Mouse (Mus musculus) MEL (cell line): ENCODE data around the gene Sik3.

ENCODE experiments used
- MAZ ChIP-seq: IDR thresholded peaks from 2 replicates; pipeline ENCODE4 v1.6.1; 2012; ENCODE audit warnings: low read depth, mild to moderate bottlenecking, inconsistent platforms, low read length, improper control_type of control experiment
- ZMIZ1 ChIP-seq: IDR thresholded peaks from 2 replicates; pipeline ENCODE4 v1.6.1; 2012; ENCODE audit warnings: low read depth, mild to moderate bottlenecking, inconsistent platforms, low read length, improper control_type of control experiment, moderate library complexity

GRCm38 (mm10) chr9:46032190-46032589, 19.6 kb downstream of the Sik3 start:
- TF ChIP-seq MAZ: no peak
- TF ChIP-seq ZMIZ1: no peak
